Mouse (Mus musculus) forebrain, embryonic 11.5 days (tissue): Measurements from ENCODE around the gene Olfr17. TPM values are rescaled to one million over a fixed set of nuclear protein-coding genes. Genes with fewer than 3 reads are reported as not detected.
"Not testable (repeated sequence)": the region's sequence is repeated elsewhere in the genome, so short reads cannot be mapped to it uniquely, and the experiment has no call there.

Experiments used
- ATAC-seq: fragments of 200-750 bp; cut with Nextera tagmentation; replicated peaks from 2 replicates; pipeline ENCODE4 v1.8.0; 2017; ENCODE audit warnings: moderate TSS enrichment; ENCODE audit not compliant: low FRiP score
- DNase-seq: peaks from one replicate; pipeline ENCODE4 v3.0.0-alpha.2; 2017; ENCODE audit warnings: low spot score
- H3K27ac ChIP-seq: fragments of 300-500 bp; sonication (generic); 2 replicates; pipeline ENCODE4 v1.5.1; 2014; ENCODE audit warnings: low read depth, low read length
- H3K27me3 ChIP-seq: fragments of 300-500 bp; sonication (generic); 2 replicates; pipeline ENCODE4 v1.6.1; 2014; ENCODE audit warnings: mild to moderate bottlenecking, low read length, mixed read lengths; ENCODE audit not compliant: control insufficient read depth, insufficient read depth
- H3K36me3 ChIP-seq: fragments of 300-500 bp; sonication (generic); 2 replicates; pipeline ENCODE4 v1.6.1; 2014; ENCODE audit warnings: mild to moderate bottlenecking, low read length, moderate library complexity, mixed read lengths; ENCODE audit not compliant: control insufficient read depth, insufficient read depth
- H3K4me1 ChIP-seq: fragments of 300-500 bp; sonication (generic); replicated peaks from 2 replicates; pipeline ENCODE4 v1.6.1; 2014; ENCODE audit warnings: low read length, mixed read lengths; ENCODE audit not compliant: control insufficient read depth, insufficient read depth
- H3K4me2 ChIP-seq: fragments of 300-500 bp; sonication (generic); 2 replicates; pipeline ENCODE4 v1.6.1; 2014; ENCODE audit warnings: low read depth, mild to moderate bottlenecking, low read length, moderate library complexity, mixed read lengths; ENCODE audit not compliant: severe bottlenecking
- H3K4me3 ChIP-seq: fragments of 300-500 bp; sonication (generic); 2 replicates; pipeline ENCODE4 v1.5.1; 2014; ENCODE audit warnings: low read depth, low read length
- H3K9ac ChIP-seq: fragments of 300-500 bp; sonication (generic); 2 replicates; pipeline ENCODE4 v1.6.1; 2014; ENCODE audit warnings: low read length
- H3K9me3 ChIP-seq: fragments of 300-500 bp; sonication (generic); 2 replicates; pipeline ENCODE4 v1.6.1; 2016; ENCODE audit warnings: low read length, mixed read lengths; ENCODE audit not compliant: control insufficient read depth
- WGBS: fragments of 180-500 bp; shearing (Covaris S2); extraction: QIAGEN DNeasy Blood & Tissue Kit; methylation state at CpG from one replicate; pipeline ENCODE4 v1.1.7; 2014; 5-methylcytosine and 5-hydroxymethylcytosine counted together
- polyA plus RNA-seq: library from polyadenylated mRNA; unstranded; fragments of >200 nt; fragmentation: Nextera tagmentation; extraction: Ambion mirVana; gene quantifications from 2 replicates; pipeline ENCODE4 v1.2.1, GENCODE M21; 2014

Olfr17 gene
- not detected in 2 replicates for polyA plus RNA-seq

DNA sequence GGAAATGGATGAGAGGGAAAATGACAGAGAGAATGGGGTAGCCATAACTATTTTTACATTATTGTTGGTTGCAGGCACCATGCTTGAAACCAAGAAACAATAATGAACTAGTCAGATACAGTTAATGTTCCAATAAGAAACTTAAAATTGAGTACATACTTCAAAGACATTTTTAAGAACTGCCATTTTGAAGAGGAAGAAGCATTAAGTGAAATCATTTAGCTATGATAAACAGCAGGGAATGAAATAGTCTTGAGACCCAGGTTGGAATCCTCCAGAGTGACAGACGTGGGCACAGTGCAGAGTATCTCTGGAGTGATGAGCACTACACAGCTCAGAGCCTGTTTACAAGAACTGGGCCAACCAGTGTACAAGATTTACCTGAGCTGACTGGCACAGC lies at the start of gene Olfr17:
TSS of gene Olfr17 (plus strand) at position 301 of the 400 bp plus-strand sequence.
- Histone ChIP-seq H3K27me3 (no peaks in the 10 kb centered on the region), H3K4me1 (no peaks in the 10 kb centered on the region), H3K9me3 (no peaks in the 10 kb centered on the region), H3K36me3 (no peaks in the 10 kb centered on the region), H3K9ac (no peak within 1 kb of the TSS), H3K4me3 (no peak within 1 kb of the TSS), H3K27ac (no peak within 1 kb of the TSS), H3K4me2 (no peak within 1 kb of the TSS)
- 58% methylated on average over 1 of the region's 1 CpGs for WGBS
- no peak for ATAC-seq
- no peak for DNase-seq

DNA sequence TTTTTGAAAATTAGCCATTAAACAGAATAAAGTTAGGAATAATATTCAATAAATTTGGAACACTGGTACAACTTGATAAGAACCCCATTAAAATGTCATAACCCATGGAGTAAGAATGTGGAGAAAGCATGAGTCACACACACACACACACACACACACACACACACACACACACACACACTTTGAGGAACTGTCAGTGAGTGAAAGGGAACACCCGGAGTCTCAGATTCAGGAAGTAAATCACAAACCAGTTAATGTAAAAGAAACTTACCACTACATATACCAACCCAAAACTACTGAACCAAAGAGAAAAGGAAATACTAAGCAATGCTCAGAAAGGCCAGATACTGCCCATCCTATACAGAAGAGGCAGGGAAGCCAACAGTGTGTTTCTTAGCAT lies 48.6 kb upstream of the Olfr17 start:
- no peak overlapping the region for H3K9ac ChIP-seq
- no peaks in the 10 kb centered on the region for H3K27me3 ChIP-seq
- H3K36me3 ChIP-seq, result no peaks in the 10 kb centered on the region
- DNase-seq (no peak), ATAC-seq (no peak)
- no peak overlapping the region for H3K4me2 ChIP-seq
- 94% methylated on average over 1 of the region's 1 CpGs for WGBS
- no peak overlapping the region for H3K4me3 ChIP-seq
- no peak overlapping the region for H3K27ac ChIP-seq
- H3K9me3 ChIP-seq, result no peaks in the 10 kb centered on the region
- H3K4me1 ChIP-seq, result no peaks in the 10 kb centered on the region

DNA sequence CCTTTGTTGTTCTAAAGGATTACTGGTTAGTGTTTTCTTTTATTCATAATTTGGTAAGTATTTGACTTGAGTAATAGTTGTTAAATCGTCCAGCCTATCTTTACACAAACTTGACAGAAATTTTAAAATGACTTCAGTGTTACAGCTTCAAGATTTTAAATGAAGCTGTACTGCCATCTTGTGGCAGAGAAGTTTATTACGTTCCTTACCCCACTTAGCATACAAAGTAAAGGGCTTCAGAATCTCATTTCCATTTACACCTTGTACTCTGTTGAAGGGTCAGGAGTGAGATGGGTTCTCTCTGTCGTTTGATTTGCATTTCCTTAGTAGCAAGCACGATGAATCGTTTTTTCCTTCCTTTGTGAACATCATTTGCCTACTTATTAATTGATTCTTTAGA lies 47.2 kb upstream of the Olfr17 start:
- Histone ChIP-seq H3K9ac (no peak overlapping the region), H3K27me3 (no peaks in the 10 kb centered on the region), H3K4me2 (no peak overlapping the region), H3K36me3 (no peaks in the 10 kb centered on the region), H3K4me3 (no peak overlapping the region), H3K4me1 (no peaks in the 10 kb centered on the region), H3K27ac (no peak overlapping the region), H3K9me3 (no peaks in the 10 kb centered on the region)
- DNase-seq, result no peak
- peak; percentile 51; the same call in 1 of the 2 replicates for ATAC-seq
- 5% methylated on average over 5 of the region's 5 CpGs for WGBS

DNA sequence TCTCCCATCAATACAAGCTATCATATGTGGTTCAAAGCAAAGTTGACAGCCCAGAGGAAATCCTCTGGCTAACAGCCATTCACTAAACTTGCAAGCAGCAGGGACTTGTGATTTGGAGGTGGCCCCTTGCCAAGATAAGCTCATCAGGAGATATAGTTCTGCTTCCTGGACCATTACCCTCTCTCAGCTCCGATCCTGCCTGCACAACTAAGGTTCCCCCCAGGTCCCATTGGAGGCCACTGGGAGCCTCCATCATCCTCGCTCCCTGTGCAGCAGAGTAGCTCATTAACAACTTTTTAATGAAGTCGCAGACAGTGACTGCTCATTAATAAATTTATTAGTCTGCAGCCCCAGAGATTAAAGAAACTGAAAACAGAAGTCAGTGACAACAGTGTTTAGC lies 45.4 kb upstream of the Olfr17 start:
- ATAC-seq, result no peak
- Histone ChIP-seq H3K4me3 (no peak overlapping the region), H3K4me1 (no peaks in the 10 kb centered on the region), H3K9me3 (no peaks in the 10 kb centered on the region), H3K36me3 (no peaks in the 10 kb centered on the region), H3K9ac (no peak overlapping the region), H3K27ac (no peak overlapping the region), H3K27me3 (no peaks in the 10 kb centered on the region), H3K4me2 (no peak overlapping the region)
- 52% methylated on average over 3 of the region's 3 CpGs for WGBS
- DNase-seq, result no peak

DNA sequence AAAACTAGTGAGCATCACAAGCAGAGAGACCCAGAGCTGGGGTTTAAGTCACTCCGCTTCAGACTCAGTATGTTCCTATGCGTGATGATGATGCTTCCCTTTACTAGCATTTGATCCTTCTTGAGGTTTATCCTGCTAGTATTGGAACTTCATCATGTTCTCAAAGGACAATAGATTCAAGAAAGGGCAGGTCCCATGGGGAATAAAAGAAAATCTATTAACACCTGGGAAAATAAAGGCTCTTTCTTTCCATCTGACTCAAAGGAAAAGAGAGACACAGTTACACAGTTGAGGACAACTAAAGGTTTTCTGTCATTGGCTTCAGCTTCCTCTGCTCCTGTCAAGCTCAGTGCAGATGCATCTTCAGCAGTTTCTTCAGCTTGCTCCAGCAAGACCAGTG lies 22.3 kb upstream of the Olfr17 start, which contains the start of gene Olfr714:
TSS of gene Olfr714 (plus strand) at position 301 of the 400 bp plus-strand sequence.
- ATAC-seq (no peak), DNase-seq (no peak)
- Histone ChIP-seq H3K27ac (no peak within 1 kb of the TSS), H3K36me3 (no peaks in the 10 kb centered on the region), H3K4me1 (no peaks in the 10 kb centered on the region), H3K9me3 (no peaks in the 10 kb centered on the region; the same call in 1 of the 2 replicates), H3K4me2 (no peak within 1 kb of the TSS), H3K9ac (no peak within 1 kb of the TSS), H3K27me3 (no peaks in the 10 kb centered on the region), H3K4me3 (no peak within 1 kb of the TSS)
- WGBS, result 92% methylated on average over 2 of the region's 2 CpGs

DNA sequence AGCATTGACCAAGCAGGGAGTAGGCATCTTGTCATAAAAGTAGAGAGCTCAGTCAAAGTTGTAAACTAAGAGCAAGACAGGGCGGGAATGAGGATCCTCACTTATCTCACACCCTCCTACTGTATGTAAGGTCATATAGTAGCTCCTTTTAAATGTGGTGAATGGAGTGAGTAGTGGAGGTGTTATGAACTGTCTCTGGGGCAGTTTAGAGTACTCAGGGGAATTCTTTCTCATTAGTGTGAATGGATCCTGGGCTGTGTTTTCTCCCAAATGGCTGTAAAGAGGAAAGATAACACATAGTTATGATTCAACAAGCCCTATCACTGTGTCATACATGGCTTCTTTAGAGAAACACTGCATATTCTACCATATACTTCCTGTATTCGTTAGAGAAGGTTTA lies 17.2 kb downstream of the Olfr17 start, which contains the start of gene Olfr715b:
TSS of gene Olfr715b (minus strand) at position 101 of the 400 bp plus-strand sequence.
- H3K9ac ChIP-seq, H3K4me2 ChIP-seq, H3K4me1 ChIP-seq: not testable (repeated sequence)

DNA sequence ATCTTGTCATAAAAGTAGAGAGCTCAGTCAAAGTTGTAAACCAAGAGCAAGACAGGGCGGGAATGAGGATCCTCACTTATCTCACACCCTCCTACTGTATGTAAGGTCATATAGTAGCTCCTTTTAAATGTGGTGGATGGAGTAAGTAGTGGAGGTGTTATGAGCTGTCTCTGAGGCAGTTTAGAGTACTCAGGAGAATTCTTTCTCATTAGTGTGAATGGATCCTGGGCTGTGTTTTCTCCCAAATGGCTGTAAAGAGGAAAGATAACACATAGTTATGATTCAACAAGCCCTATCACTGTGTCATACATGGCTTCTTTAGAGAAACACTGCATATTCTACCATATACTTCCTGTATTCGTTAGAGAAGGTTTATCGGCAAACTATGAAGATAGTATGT lies 38.0 kb downstream of the Olfr17 start, which contains the start of gene Olfr715:
TSS of gene Olfr715 (minus strand) at position 101 of the 400 bp plus-strand sequence.
- H3K9ac ChIP-seq, H3K36me3 ChIP-seq, H3K4me2 ChIP-seq, DNase-seq, H3K27ac ChIP-seq, ATAC-seq, H3K4me1 ChIP-seq, H3K9me3 ChIP-seq, H3K27me3 ChIP-seq, H3K4me3 ChIP-seq: not testable (repeated sequence)
- WGBS, result 87% methylated on average over 2 of the region's 3 CpGs

More for the DNA sequence above, 17.2 kb downstream of the Olfr17 start, which contains the start of gene Olfr715b:
- not testable (repeated sequence) for H3K27ac ChIP-seq, H3K4me3 ChIP-seq, ATAC-seq, H3K27me3 ChIP-seq, H3K9me3 ChIP-seq, H3K36me3 ChIP-seq, DNase-seq
- WGBS, result 94% methylated on average over 1 of the region's 2 CpGs

DNA sequence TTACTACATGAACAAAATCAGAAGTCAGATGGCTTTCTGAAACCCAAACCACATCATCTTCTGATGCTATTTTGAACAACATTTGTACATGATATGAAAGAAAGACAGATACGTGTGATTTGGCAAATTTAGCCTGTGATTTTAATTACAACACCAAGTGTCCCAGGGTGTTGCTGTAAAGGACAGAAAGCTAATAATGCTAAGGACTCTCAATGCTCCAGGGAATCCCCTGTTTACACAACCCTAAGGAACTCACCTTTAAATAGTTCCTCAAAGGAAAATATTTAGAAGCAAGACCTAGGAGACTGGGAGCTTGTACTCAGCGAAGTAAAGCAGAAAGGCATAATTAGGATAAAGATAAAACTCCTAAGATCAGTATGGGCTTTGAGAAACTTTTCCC lies 45.0 kb downstream of the Olfr17 start, which contains the start of gene Olfr716:
TSS of gene Olfr716 (plus strand) at position 301 of the 400 bp plus-strand sequence.
- not testable (repeated sequence) for H3K9ac ChIP-seq, ATAC-seq, H3K27ac ChIP-seq, DNase-seq, H3K4me3 ChIP-seq, H3K4me2 ChIP-seq, H3K4me1 ChIP-seq, H3K27me3 ChIP-seq, H3K9me3 ChIP-seq, H3K36me3 ChIP-seq
- 70% methylated on average over 2 of the region's 2 CpGs for WGBS
